Mouse (Mus musculus) liver (tissue): ENCODE data around the gene Wfdc15a.
"Not testable (repeated sequence)": the region's sequence is repeated elsewhere in the genome, so short reads cannot be mapped to it uniquely, and the experiment has no call there.

Experiments used
- DNase-seq: peaks from one replicate; pipeline ENCODE4 v3.0.0-alpha.2; 2020; ENCODE audit warnings: mixed read lengths

Wfdc15a gene

GRCm38 (mm10) chr2:164199626-164200327 is at the start of gene Wfdc15a:
Wfdc15a (minus strand) TSS chr2:164200130.
- no peak for DNase-seq

- no peak for DNase-seq
Measured at GRCm38 (mm10) chr2:164238366-164238765, 38.4 kb upstream of the Wfdc15a start, which contains the start of gene Svs2. Svs2 (minus strand) TSS chr2:164238466.

DNA sequence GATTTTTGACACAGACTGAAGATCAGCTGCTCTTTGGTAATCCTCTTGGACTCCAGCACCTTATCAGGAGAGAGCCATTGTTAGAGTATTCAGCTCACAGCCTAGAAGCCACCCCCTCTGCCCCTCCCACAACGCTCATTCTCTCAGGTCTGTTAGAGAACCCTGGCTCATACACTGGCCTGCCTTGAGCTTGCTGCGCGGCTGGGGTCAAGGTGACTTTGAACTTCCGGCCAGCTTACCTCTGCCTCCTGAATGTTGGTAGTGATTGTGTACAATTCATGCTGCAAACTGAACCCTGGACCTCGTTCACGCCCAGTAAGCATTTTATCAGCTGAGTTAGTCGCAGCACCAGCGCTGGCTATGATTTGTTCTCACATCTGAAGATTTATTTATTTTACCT is 32.7 kb upstream of the Wfdc15a start:
- no peak for DNase-seq

GRCm38 (mm10) chr2:164228361-164229070 is 28.6 kb upstream of the Wfdc15a start:
- no peak for DNase-seq

- no peak for DNase-seq
Measured at GRCm38 (mm10) chr2:164221522-164221921, 21.6 kb upstream of the Wfdc15a start, which contains the start of gene Wfdc15b. Wfdc15b (minus strand) TSS chr2:164221660.

- no peak for DNase-seq
Measured at GRCm38 (mm10) chr2:164219295-164219694, 19.4 kb upstream of the Wfdc15a start.

GRCm38 (mm10) chr2:164212711-164213110 is 12.8 kb upstream of the Wfdc15a start:
- DNase-seq: no peak

GRCm38 (mm10) chr2:164210892-164211291 is 11.0 kb upstream of the Wfdc15a start:
- DNase-seq: no peak

- DNase-seq: no peak
Measured at GRCm38 (mm10) chr2:164206676-164207075, 6.7 kb upstream of the Wfdc15a start.

DNA sequence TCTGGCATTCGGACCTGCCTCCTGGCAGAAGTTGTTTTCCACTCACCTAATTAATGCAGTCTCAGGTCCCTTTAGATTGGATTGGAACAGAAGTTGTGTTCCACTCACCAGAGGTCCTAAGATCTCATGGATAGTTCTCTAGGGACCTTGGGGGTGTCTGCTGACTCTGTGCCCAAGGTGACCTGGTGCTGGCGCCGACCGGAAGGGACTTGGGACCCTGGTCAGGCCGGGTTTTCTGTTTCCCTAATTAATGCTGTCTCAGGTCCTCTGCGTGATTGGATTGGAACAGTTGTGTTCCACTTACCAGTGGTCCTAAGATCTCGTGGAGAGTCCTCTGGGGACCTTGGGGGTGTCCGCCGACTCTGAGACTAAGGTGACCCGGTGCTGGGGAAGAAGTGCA is 6.1 kb upstream of the Wfdc15a start:
- DNase-seq: not testable (repeated sequence)

GRCm38 (mm10) chr2:164196700-164196990 is 3.3 kb downstream of the Wfdc15a start:
- no peak for DNase-seq

- DNase-seq: no peak
Measured at GRCm38 (mm10) chr2:164195971-164196699, 3.8 kb downstream of the Wfdc15a start.

- DNase-seq: no peak
Measured at GRCm38 (mm10) chr2:164194959-164195630, 4.8 kb downstream of the Wfdc15a start.

- no peak for DNase-seq
Measured at GRCm38 (mm10) chr2:164192279-164192678, 7.7 kb downstream of the Wfdc15a start.

- no peak for DNase-seq
Measured at GRCm38 (mm10) chr2:164190576-164190975, 9.4 kb downstream of the Wfdc15a start, which contains the start of gene Wfdc12. Wfdc12 (minus strand) TSS chr2:164190608.

GRCm38 (mm10) chr2:164188722-164189121 is 11.2 kb downstream of the Wfdc15a start:
- DNase-seq: no peak

DNA sequence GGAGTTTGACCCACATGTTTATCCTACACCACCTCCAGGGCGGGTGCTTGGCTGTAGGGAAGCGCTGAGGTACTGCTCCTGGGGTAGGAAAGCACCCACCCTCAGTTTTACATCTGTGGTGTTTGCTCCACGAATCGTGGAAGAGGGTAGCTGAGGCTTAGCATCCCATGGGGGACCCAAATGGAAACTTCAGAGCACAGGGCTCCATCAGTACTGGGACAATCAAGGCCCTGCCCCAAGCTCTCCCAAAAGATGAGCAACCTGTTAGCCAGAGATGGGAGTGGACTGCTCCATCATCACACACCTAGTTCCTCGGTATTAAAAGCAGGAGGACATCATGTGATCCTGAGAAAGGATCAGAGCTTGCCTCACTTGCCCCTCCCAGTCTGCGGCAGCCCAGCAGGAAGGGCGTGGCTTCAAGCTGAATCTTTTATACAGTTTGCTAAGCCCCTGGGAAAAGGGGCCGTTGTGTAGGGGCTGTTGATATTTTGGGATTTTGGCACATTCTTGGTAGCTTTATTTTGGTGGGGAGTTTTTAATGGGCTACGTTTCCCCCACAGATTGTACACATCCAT is 15.7 kb downstream of the Wfdc15a start:
- DNase-seq: no peak

DNA sequence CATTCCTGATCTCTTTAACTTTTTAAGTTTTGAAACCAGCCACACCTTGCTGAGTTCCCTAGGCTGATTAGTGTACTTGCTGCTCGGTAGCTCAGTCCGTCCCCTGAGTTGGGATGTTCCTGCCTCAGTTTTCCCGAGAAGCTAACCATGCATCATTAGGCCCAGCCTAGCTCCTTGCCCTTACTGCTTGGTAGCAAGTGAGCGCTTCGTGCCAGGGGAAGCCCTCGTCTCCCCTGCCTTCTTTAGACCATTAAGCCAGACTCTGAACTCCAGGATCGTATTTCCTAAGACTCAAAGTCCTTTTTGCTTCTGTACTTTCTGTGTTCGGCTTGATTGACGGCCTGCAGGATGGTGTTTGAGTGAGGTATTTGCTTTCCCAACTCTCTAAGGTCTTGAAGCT is 16.6 kb downstream of the Wfdc15a start:
- no peak for DNase-seq

GRCm38 (mm10) chr2:164182692-164183255 is 17.2 kb downstream of the Wfdc15a start, which contains the start of gene Wfdc5:
Wfdc5 (minus strand) TSS chr2:164182742.
- no peak for DNase-seq

- no peak for DNase-seq
Measured at GRCm38 (mm10) chr2:164180770-164181169, 19.2 kb downstream of the Wfdc15a start.

- peak; percentile 15 for DNase-seq
Measured at GRCm38 (mm10) chr2:164180124-164180523, 19.8 kb downstream of the Wfdc15a start.

GRCm38 (mm10) chr2:164177831-164178230 is 22.1 kb downstream of the Wfdc15a start:
- DNase-seq: no peak
